Comparison of ENCODE assay signal across 25 mouse cellular contexts in the genomic region with DNA sequence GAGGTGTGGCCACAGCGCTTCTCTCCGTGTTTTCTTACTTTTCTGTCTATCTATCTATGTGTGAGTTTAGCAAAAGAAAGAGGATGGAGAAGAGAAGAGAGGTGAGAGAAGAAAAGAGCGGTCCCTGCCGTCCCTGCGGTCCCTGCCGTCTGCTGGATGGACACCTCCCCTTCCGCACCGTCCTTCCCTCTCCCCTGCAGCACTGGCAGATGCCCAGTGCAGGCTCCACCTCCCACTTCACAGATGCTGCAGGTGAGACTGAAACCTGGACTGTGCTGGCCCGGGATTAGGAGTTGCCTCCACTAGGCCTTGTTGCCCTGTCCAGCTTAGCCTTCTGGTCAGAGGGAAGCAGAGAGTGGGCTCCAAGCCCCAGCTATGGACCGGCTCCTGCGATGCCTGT. TPM values are rescaled to one million over a fixed set of nuclear protein-coding genes. Genes with fewer than 3 reads are reported as not detected.
"Had no signal": no experiment of that assay in that cellular context is flagged by ENCODE, and none has a peak within 500 bp of the region (broad histone marks: within the 10 kb centered on the region; RNA-seq: fewer than 3 reads in every experiment).

No protein-coding gene starts in this region.

- H3K9ac ChIP-seq: kidney, embryonic 15.5 days; limb, embryonic 12.5 days; limb, embryonic 15.5 days; liver, embryonic 14.5 days; liver, postnatal 0 days; midbrain, embryonic 12.5 days had no signal

- H3K4me3 ChIP-seq: kidney, embryonic 15.5 days; limb, embryonic 12.5 days; limb, embryonic 15.5 days; midbrain, embryonic 12.5 days; myocyte had no signal

- H3K36me3 ChIP-seq: kidney, embryonic 15.5 days; limb, embryonic 12.5 days; limb, embryonic 15.5 days; midbrain, embryonic 12.5 days had no signal

- ATAC-seq: intestine, postnatal 0 days; liver, postnatal 0 days; midbrain, embryonic 16.5 days had no signal

- H3K27ac ChIP-seq: kidney, embryonic 15.5 days; limb, embryonic 12.5 days; limb, embryonic 15.5 days; liver, embryonic 14.5 days; macrophage; midbrain, embryonic 12.5 days had no signal

- DNase-seq: kidney, adult 8-10 months; kidney, postnatal 10 days; kidney, postnatal 36 days; left cerebral cortex, postnatal 4 days; liver, postnatal 0 days; right cerebral cortex, postnatal 4 days; thymus, adult 18-20 months; thymus, postnatal 36 days had no signal

- H3K9me3 ChIP-seq: kidney, embryonic 15.5 days; limb, embryonic 12.5 days; limb, embryonic 15.5 days; midbrain, embryonic 12.5 days had no signal

- H3K4me2 ChIP-seq: kidney, embryonic 15.5 days; limb, embryonic 12.5 days; limb, embryonic 15.5 days; liver, embryonic 11.5 days; midbrain, embryonic 12.5 days had no signal

RNA-seq across cellular contexts. Expression of a gene that starts 7.8 kb away (rescaled TPM):
- total RNA-seq: layer of hippocampus, adult 8-10 months; megakaryocyte, adult 5-6 weeks; monocyte, adult 5-6 weeks had no signal
- polyA plus RNA-seq: kidney, embryonic 15.5 days; limb, embryonic 12.5 days; liver, embryonic 11.5 days; liver, postnatal 0 days; macrophage; midbrain, embryonic 12.5 days; myocyte; neural tube, embryonic 11.5 days; neural tube, embryonic 14.5 days; stomach, embryonic 16.5 days had no signal

RNA-seq across cellular contexts. Expression of a gene that starts 9.1 kb away (rescaled TPM):
- total RNA-seq: monocyte, adult 5-6 weeks had no signal
- polyA plus RNA-seq: macrophage, myocyte had no signal

RNA-seq across cellular contexts. Expression of a gene that starts 58.4 kb away (rescaled TPM):
- total RNA-seq: left cerebral cortex, postnatal 14 days; megakaryocyte, adult 5-6 weeks; monocyte, adult 5-6 weeks had no signal
- polyA plus RNA-seq: limb, embryonic 15.5 days; liver, embryonic 11.5 days had no signal

RNA-seq across cellular contexts. Expression of a gene that starts 59.5 kb away (rescaled TPM):
- total RNA-seq: monocyte, adult 5-6 weeks had no signal
